Mouse (Mus musculus): ENCODE measurements around the gene Olfr1143. TPM values are rescaled to one million over a fixed set of nuclear protein-coding genes. Genes with fewer than 3 reads are reported as not detected.

Olfr1143 gene
- polyA plus RNA-seq (2014; fragmentation: Illumina TruSeq; extraction: RNeasy Lipid Tissue Mini Kit (QIAGEN cat#74804); ENCODE audit: insufficient read depth, low read depth, low replicate concordance), result not detected

DNA sequence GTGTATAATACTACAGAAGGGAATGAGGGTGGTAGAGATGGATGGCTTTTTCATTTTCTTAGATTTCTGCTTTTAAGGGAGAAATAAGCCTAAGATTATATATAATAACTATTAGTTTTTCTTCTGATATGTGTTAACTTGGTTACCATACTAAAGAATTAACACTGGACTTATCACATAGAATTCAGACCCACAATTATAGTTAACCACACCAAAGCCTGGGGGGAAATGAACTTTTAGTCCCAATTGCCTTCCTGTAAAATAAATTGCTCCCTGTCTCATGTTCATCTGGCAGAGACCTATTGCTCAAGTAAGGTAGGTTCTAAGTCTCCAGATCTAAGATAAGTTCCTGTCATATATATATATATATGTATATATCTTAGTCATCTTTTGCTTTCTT lies at the start of gene Olfr1143:
TSS of gene Olfr1143 (plus strand) at position 301 of the 400 bp plus-strand sequence.

DNA sequence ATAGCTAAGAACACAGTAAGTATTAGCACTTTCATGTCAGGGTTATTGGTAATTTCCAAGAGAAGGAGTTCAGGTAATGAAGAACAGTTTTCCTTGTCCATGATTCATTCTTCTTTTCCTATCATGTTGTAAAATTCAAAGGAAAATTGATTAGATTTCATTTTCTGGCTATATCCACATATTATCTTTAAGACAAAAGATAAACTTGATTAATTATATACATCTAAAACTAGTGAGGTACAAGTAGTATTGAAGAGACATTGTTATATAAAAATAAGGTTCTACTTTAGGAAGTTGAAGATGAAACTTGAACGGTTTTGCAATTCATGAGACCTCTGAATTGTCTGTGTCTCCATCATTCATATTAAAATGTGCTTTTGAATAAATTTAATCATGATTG lies 46.5 kb upstream of the Olfr1143 start, which contains the start of gene Olfr1141:
TSS of gene Olfr1141 (minus strand) at position 101 of the 400 bp plus-strand sequence.

DNA sequence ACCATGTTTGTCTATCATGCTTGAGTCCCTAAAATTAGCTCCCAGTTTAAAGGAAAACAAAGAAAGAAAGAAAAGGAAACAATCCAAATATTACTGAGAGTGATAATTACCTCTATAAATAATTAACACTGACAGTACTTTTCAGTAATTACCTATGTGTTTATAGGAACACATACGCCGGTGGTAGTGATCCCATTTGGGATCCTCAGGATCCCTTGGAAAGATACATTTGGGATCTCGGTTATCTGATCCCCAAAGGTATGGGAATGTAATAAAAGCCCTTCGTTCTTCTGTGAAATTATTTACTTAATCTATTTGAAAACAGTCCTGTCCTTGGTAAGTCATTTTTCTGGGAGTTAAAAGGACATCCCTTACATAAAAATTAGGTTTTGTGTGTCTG lies 21.2 kb upstream of the Olfr1143 start, which contains the start of gene Olfr152:
TSS of gene Olfr152 (plus strand) at position 301 of the 400 bp plus-strand sequence.

DNA sequence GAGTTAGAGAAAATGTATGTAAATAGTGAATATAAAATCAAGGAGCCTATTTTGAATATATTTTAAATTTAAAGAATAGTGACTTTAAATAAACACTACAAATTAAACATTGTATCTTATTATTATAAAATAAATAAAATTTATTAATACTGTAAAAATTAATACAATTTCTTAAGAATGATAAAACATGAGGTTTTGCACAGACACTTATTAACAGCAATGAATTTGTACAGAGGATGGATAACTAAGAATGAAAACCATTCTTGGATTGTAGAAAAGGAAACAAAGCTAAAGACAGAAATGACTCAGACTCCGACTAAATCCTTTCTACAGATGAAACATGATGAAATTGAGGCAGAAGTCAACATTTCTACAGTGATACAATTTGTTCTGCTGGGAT lies 9.1 kb downstream of the Olfr1143 start, which contains the start of gene Olfr1145:
TSS of gene Olfr1145 (plus strand) at position 301 of the 400 bp plus-strand sequence.

GRCm38 (mm10) chr2:87830233-87830632 lies 29.8 kb downstream of the Olfr1143 start, which contains the start of gene Olfr1148:
TSS of gene Olfr1148 (plus strand) at chr2:87830533.

GRCm38 (mm10) chr2:87843693-87844092 lies 43.3 kb downstream of the Olfr1143 start, which contains the start of gene Olfr1150-ps1:
TSS of gene Olfr1150-ps1 (plus strand) at chr2:87843993.

Other genes with a start within 250 kb of the Olfr1143 start
- not detected for gene Olfr1129, start 226.7 kb upstream of the Olfr1143 start, polyA plus RNA-seq (2014; fragmentation: Illumina TruSeq; extraction: RNeasy Lipid Tissue Mini Kit (QIAGEN cat#74804); ENCODE audit: insufficient read depth, low read depth, low replicate concordance)
- not detected for gene Olfr1130, start 194.4 kb upstream of the Olfr1143 start, polyA plus RNA-seq (2014; fragmentation: Illumina TruSeq; extraction: RNeasy Lipid Tissue Mini Kit (QIAGEN cat#74804); ENCODE audit: insufficient read depth, low read depth, low replicate concordance)
- gene Olfr1131, start 173.5 kb upstream of the Olfr1143 start, polyA plus RNA-seq (2014; fragmentation: Illumina TruSeq; extraction: RNeasy Lipid Tissue Mini Kit (QIAGEN cat#74804); ENCODE audit: insufficient read depth, low read depth, low replicate concordance), result not detected
- not detected for gene Olfr1132, start 163.1 kb upstream of the Olfr1143 start, polyA plus RNA-seq (2014; fragmentation: Illumina TruSeq; extraction: RNeasy Lipid Tissue Mini Kit (QIAGEN cat#74804); ENCODE audit: insufficient read depth, low read depth, low replicate concordance)
- not detected for gene Olfr1133, start 153.2 kb upstream of the Olfr1143 start, polyA plus RNA-seq (2014; fragmentation: Illumina TruSeq; extraction: RNeasy Lipid Tissue Mini Kit (QIAGEN cat#74804); ENCODE audit: insufficient read depth, low read depth, low replicate concordance)
- gene Olfr1134, start 142.1 kb upstream of the Olfr1143 start, polyA plus RNA-seq (2014; fragmentation: Illumina TruSeq; extraction: RNeasy Lipid Tissue Mini Kit (QIAGEN cat#74804); ENCODE audit: insufficient read depth, low read depth, low replicate concordance), result not detected
- not detected for gene Olfr1135, start 126.9 kb upstream of the Olfr1143 start, polyA plus RNA-seq (2014; fragmentation: Illumina TruSeq; extraction: RNeasy Lipid Tissue Mini Kit (QIAGEN cat#74804); ENCODE audit: insufficient read depth, low read depth, low replicate concordance)
- gene Olfr1136, start 106.6 kb upstream of the Olfr1143 start, polyA plus RNA-seq (2014; fragmentation: Illumina TruSeq; extraction: RNeasy Lipid Tissue Mini Kit (QIAGEN cat#74804); ENCODE audit: insufficient read depth, low read depth, low replicate concordance), result not detected
- not detected for gene Olfr1137, start 87.4 kb upstream of the Olfr1143 start, polyA plus RNA-seq (2014; fragmentation: Illumina TruSeq; extraction: RNeasy Lipid Tissue Mini Kit (QIAGEN cat#74804); ENCODE audit: insufficient read depth, low read depth, low replicate concordance)
- gene Olfr1138, start 60.6 kb upstream of the Olfr1143 start, polyA plus RNA-seq (2014; fragmentation: Illumina TruSeq; extraction: RNeasy Lipid Tissue Mini Kit (QIAGEN cat#74804); ENCODE audit: insufficient read depth, low read depth, low replicate concordance), result not detected
- not detected for gene Olfr1140, start 56.8 kb upstream of the Olfr1143 start, polyA plus RNA-seq (2014; fragmentation: Illumina TruSeq; extraction: RNeasy Lipid Tissue Mini Kit (QIAGEN cat#74804); ENCODE audit: insufficient read depth, low read depth, low replicate concordance)
- not detected for gene Olfr1141, start 46.6 kb upstream of the Olfr1143 start, polyA plus RNA-seq (2014; fragmentation: Illumina TruSeq; extraction: RNeasy Lipid Tissue Mini Kit (QIAGEN cat#74804); ENCODE audit: insufficient read depth, low read depth, low replicate concordance)
- not detected for gene Olfr152, start 21.1 kb upstream of the Olfr1143 start, polyA plus RNA-seq (2014; fragmentation: Illumina TruSeq; extraction: RNeasy Lipid Tissue Mini Kit (QIAGEN cat#74804); ENCODE audit: insufficient read depth, low read depth, low replicate concordance)
- not detected for gene Olfr1145, start 9.2 kb downstream of the Olfr1143 start, polyA plus RNA-seq (2014; fragmentation: Illumina TruSeq; extraction: RNeasy Lipid Tissue Mini Kit (QIAGEN cat#74804); ENCODE audit: insufficient read depth, low read depth, low replicate concordance)
- not detected for gene Olfr1148, start 29.9 kb downstream of the Olfr1143 start, polyA plus RNA-seq (2014; fragmentation: Illumina TruSeq; extraction: RNeasy Lipid Tissue Mini Kit (QIAGEN cat#74804); ENCODE audit: insufficient read depth, low read depth, low replicate concordance)
- gene Olfr1150-ps1, start 43.4 kb downstream of the Olfr1143 start, polyA plus RNA-seq (2014; fragmentation: Illumina TruSeq; extraction: RNeasy Lipid Tissue Mini Kit (QIAGEN cat#74804); ENCODE audit: insufficient read depth, low read depth, low replicate concordance), result not detected
- not detected for gene Olfr1151, start 55.3 kb downstream of the Olfr1143 start, polyA plus RNA-seq (2014; fragmentation: Illumina TruSeq; extraction: RNeasy Lipid Tissue Mini Kit (QIAGEN cat#74804); ENCODE audit: insufficient read depth, low read depth, low replicate concordance)
- gene Olfr1152, start 65.9 kb downstream of the Olfr1143 start, polyA plus RNA-seq (2014; fragmentation: Illumina TruSeq; extraction: RNeasy Lipid Tissue Mini Kit (QIAGEN cat#74804); ENCODE audit: insufficient read depth, low read depth, low replicate concordance), result not detected
- not detected for gene Olfr1153, start 94.4 kb downstream of the Olfr1143 start, polyA plus RNA-seq (2014; fragmentation: Illumina TruSeq; extraction: RNeasy Lipid Tissue Mini Kit (QIAGEN cat#74804); ENCODE audit: insufficient read depth, low read depth, low replicate concordance)
- gene Olfr1154, start 104.6 kb downstream of the Olfr1143 start, polyA plus RNA-seq (2014; fragmentation: Illumina TruSeq; extraction: RNeasy Lipid Tissue Mini Kit (QIAGEN cat#74804); ENCODE audit: insufficient read depth, low read depth, low replicate concordance), result not detected
- gene Olfr1155, start 144.5 kb downstream of the Olfr1143 start, polyA plus RNA-seq (2014; fragmentation: Illumina TruSeq; extraction: RNeasy Lipid Tissue Mini Kit (QIAGEN cat#74804); ENCODE audit: insufficient read depth, low read depth, low replicate concordance), result not detected
- not detected for gene Olfr1156, start 152.5 kb downstream of the Olfr1143 start, polyA plus RNA-seq (2014; fragmentation: Illumina TruSeq; extraction: RNeasy Lipid Tissue Mini Kit (QIAGEN cat#74804); ENCODE audit: insufficient read depth, low read depth, low replicate concordance)
- gene Olfr1157, start 167.7 kb downstream of the Olfr1143 start, polyA plus RNA-seq (2014; fragmentation: Illumina TruSeq; extraction: RNeasy Lipid Tissue Mini Kit (QIAGEN cat#74804); ENCODE audit: insufficient read depth, low read depth, low replicate concordance), result not detected
- gene Olfr74, start 174.1 kb downstream of the Olfr1143 start, polyA plus RNA-seq (2014; fragmentation: Illumina TruSeq; extraction: RNeasy Lipid Tissue Mini Kit (QIAGEN cat#74804); ENCODE audit: insufficient read depth, low read depth, low replicate concordance), result not detected
- not detected for gene Olfr1158, start 189.5 kb downstream of the Olfr1143 start, polyA plus RNA-seq (2014; fragmentation: Illumina TruSeq; extraction: RNeasy Lipid Tissue Mini Kit (QIAGEN cat#74804); ENCODE audit: insufficient read depth, low read depth, low replicate concordance)
- gene Olfr1160, start 207.7 kb downstream of the Olfr1143 start, polyA plus RNA-seq (2014; fragmentation: Illumina TruSeq; extraction: RNeasy Lipid Tissue Mini Kit (QIAGEN cat#74804); ENCODE audit: insufficient read depth, low read depth, low replicate concordance), result not detected
- not detected for gene Olfr1161, start 222.2 kb downstream of the Olfr1143 start, polyA plus RNA-seq (2014; fragmentation: Illumina TruSeq; extraction: RNeasy Lipid Tissue Mini Kit (QIAGEN cat#74804); ENCODE audit: insufficient read depth, low read depth, low replicate concordance)
- not detected for gene Olfr73, start 237.1 kb downstream of the Olfr1143 start, polyA plus RNA-seq (2014; fragmentation: Illumina TruSeq; extraction: RNeasy Lipid Tissue Mini Kit (QIAGEN cat#74804); ENCODE audit: insufficient read depth, low read depth, low replicate concordance)